Mouse (Mus musculus): Measurements from ENCODE around the gene Hpdl.

Gene Hpdl

GRCm38 (mm10) chr4:116821694-116822016, at the start of gene Hpdl:
TSS of gene Hpdl (minus strand) at chr4:116821707.
- CTCF ChIA-PET: interaction anchor here in 1 of 4 experiments (1.1 kb wide), 1 partner anchor 165 kb away, joined by 3 read pairs; no protein-coding TSS in a partner anchor

GRCm38 (mm10) chr4:116869898-116870297, 48.4 kb upstream of the Hpdl start:
- POLR2A ChIA-PET: interaction anchor here in 2 of 4 experiments (0.7 to 1.0 kb wide), 2 partner anchors 184 to 262 kb away, joined by 4 to 5 read pairs; partner anchors contain the start of gene Prdx1 (in 1 of the 2)

More at GRCm38 (mm10) chr4:116821694-116822016, at the start of gene Hpdl:
- POLR2A ChIA-PET: interaction anchor here in 2 of 4 experiments (1.0 to 2.3 kb wide), 5 partner anchors 11 to 165 kb away, joined by 3 to 10 read pairs (median 3); no protein-coding TSS in a partner anchor

GRCm38 (mm10) chr4:116862023-116862422, 40.5 kb upstream of the Hpdl start:
- ChIA-PET CTCF (interaction anchor here in 1 of 4 experiments (0.7 kb wide), 1 partner anchor 140 kb away, joined by 3 read pairs; no protein-coding TSS in a partner anchor), POLR2A (interaction anchor here in 1 of 4 experiments (0.6 to 0.7 kb wide), 2 partner anchors 8 to 592 kb away, joined by 3 read pairs; no protein-coding TSS in a partner anchor)

More at GRCm38 (mm10) chr4:116869898-116870297, 48.4 kb upstream of the Hpdl start:
- CTCF ChIA-PET: no interaction called here

GRCm38 (mm10) chr4:116859711-116860110, 38.2 kb upstream of the Hpdl start:
- POLR2A ChIA-PET: interaction anchor here in 2 of 4 experiments (0.6 kb wide), 2 partner anchors 16 to 151 kb away, joined by 3 read pairs; no protein-coding TSS in a partner anchor
- CTCF ChIA-PET: interaction anchor here in 1 of 4 experiments (0.6 kb wide), 1 partner anchor 9 kb away, joined by 4 read pairs; no protein-coding TSS in a partner anchor

GRCm38 (mm10) chr4:116857203-116857602, 35.7 kb upstream of the Hpdl start:
- ChIA-PET CTCF (interaction anchor here in 2 of 4 experiments (0.6 kb wide), 2 partner anchors 263 to 366 kb away, joined by 3 read pairs; no protein-coding TSS in a partner anchor), POLR2A (interaction anchor here in 1 of 4 experiments (0.7 kb wide), 1 partner anchor 617 kb away, joined by 3 read pairs; no protein-coding TSS in a partner anchor)

GRCm38 (mm10) chr4:116854286-116854685, 32.8 kb upstream of the Hpdl start:
- POLR2A ChIA-PET: interaction anchor here in 3 of 4 experiments (0.6 to 1.6 kb wide), 9 partner anchors 8 to 279 kb away, joined by 3 to 4 read pairs (median 3); partner anchors contain the start of gene Plk3 (in 1 of the 3)
- CTCF ChIA-PET: interaction anchor here in 3 of 4 experiments (0.5 to 1.0 kb wide), 4 partner anchors 10 to 132 kb away, joined by 3 to 23 read pairs (median 4); no protein-coding TSS in a partner anchor

GRCm38 (mm10) chr4:116849901-116850300, 28.4 kb upstream of the Hpdl start:
- ChIA-PET CTCF (interaction anchor here in 2 of 4 experiments (0.6 kb wide), 3 partner anchors 10 to 216 kb away, joined by 4 to 7 read pairs (median 4); no protein-coding TSS in a partner anchor), POLR2A (interaction anchor here in 2 of 4 experiments (0.6 to 0.9 kb wide), 4 partner anchors 9 to 705 kb away, joined by 3 to 5 read pairs (median 4); no protein-coding TSS in a partner anchor)

- ChIA-PET CTCF (interaction anchor here (0.5 to 1.5 kb wide), 13 partner anchors 9 to 883 kb away, joined by 3 to 7 read pairs (median 3); no protein-coding TSS in a partner anchor), POLR2A (interaction anchor here in 3 of 4 experiments (0.6 to 2.1 kb wide), 10 partner anchors 9 to 136 kb away, joined by 3 to 7 read pairs (median 4); partner anchors contain the start of genes Ccdc163 (in 1 of the 3), Mmachc (in 1 of the 3) and Tesk2 (in 1 of the 3))
These were observed 22.8 kb upstream of the Hpdl start for GRCm38 (mm10) chr4:116844324-116844723.

GRCm38 (mm10) chr4:116840841-116841240, 19.3 kb upstream of the Hpdl start:
- ChIA-PET POLR2A (interaction anchor here (0.6 to 1.1 kb wide), 13 partner anchors 11 to 676 kb away, joined by 3 to 10 read pairs (median 3); no protein-coding TSS in a partner anchor), CTCF (interaction anchor here in 3 of 4 experiments (0.6 to 1.5 kb wide), 3 partner anchors 111 to 552 kb away, joined by 3 to 4 read pairs (median 4); no protein-coding TSS in a partner anchor)

GRCm38 (mm10) chr4:116840096-116840495, 18.6 kb upstream of the Hpdl start:
- ChIA-PET CTCF (interaction anchor here in 1 of 4 experiments (1.5 kb wide), 1 partner anchor 163 kb away, joined by 4 read pairs; no protein-coding TSS in a partner anchor), POLR2A (interaction anchor here in 3 of 4 experiments (0.7 to 1.8 kb wide), 5 partner anchors 11 to 146 kb away, joined by 3 to 10 read pairs (median 3); partner anchors contain the start of genes Ccdc163 (in 1 of the 3) and Mmachc (in 1 of the 3))

GRCm38 (mm10) chr4:116838999-116839398, 17.5 kb upstream of the Hpdl start:
- CTCF ChIA-PET: interaction anchor here in 2 of 4 experiments (0.6 to 1.5 kb wide), 2 partner anchors 11 to 13 kb away, joined by 5 to 7 read pairs; no protein-coding TSS in a partner anchor
- POLR2A ChIA-PET: interaction anchor here in 3 of 4 experiments (0.8 to 1.8 kb wide), 11 partner anchors 9 to 155 kb away, joined by 3 to 5 read pairs (median 3); partner anchors contain the start of genes Ccdc163 (in 1 of the 3), Mmachc (in 1 of the 3), Mutyh (in 1 of the 3) and Prdx1 (in 1 of the 3)

- ChIA-PET CTCF (interaction anchor here in 2 of 4 experiments (0.9 to 1.7 kb wide), 4 partner anchors 36 to 317 kb away, joined by 3 to 11 read pairs (median 4); no protein-coding TSS in a partner anchor), POLR2A (interaction anchor here in 3 of 4 experiments (0.7 to 1.7 kb wide), 10 partner anchors 9 to 360 kb away, joined by 3 to 9 read pairs (median 4); partner anchors contain the start of gene Tesk2 (in 1 of the 3))
These were observed 8.5 kb upstream of the Hpdl start for GRCm38 (mm10) chr4:116830070-116830368.

GRCm38 (mm10) chr4:116829364-116830069, 8.0 kb upstream of the Hpdl start:
- ChIA-PET POLR2A (interaction anchor here in 3 of 4 experiments (0.6 to 1.7 kb wide), 12 partner anchors 10 to 360 kb away, joined by 3 to 10 read pairs (median 4); partner anchors contain the start of gene Tesk2 (in 1 of the 3)), CTCF (interaction anchor here in 2 of 4 experiments (0.7 to 1.7 kb wide), 5 partner anchors 37 to 317 kb away, joined by 3 to 11 read pairs (median 3); no protein-coding TSS in a partner anchor)

GRCm38 (mm10) chr4:116827819-116828218, 6.3 kb upstream of the Hpdl start:
- ChIA-PET POLR2A (interaction anchor here in 3 of 4 experiments (0.6 to 1.8 kb wide), 18 partner anchors 12 to 392 kb away, joined by 3 to 8 read pairs (median 4); partner anchors contain the start of genes Prdx1 (in 1 of the 3) and Zswim5 (in 1 of the 3)), CTCF (interaction anchor here (0.6 to 2.5 kb wide), 38 partner anchors 11 to 724 kb away, joined by 3 to 34 read pairs (median 5); partner anchors contain the start of genes Hectd3 (in 2 of the 4), Mutyh (in 1 of the 4) and Toe1 (in 1 of the 4))

- ChIA-PET POLR2A (interaction anchor here in 3 of 4 experiments (0.6 to 3.7 kb wide), 24 partner anchors 15 to 623 kb away, joined by 3 to 19 read pairs (median 3); partner anchors contain the start of genes Tesk2 (in 2 of the 3), Ccdc163 (in 1 of the 3), Eif2b3 (in 1 of the 3) and Mutyh (in 1 of the 3)), CTCF (interaction anchor here in 3 of 4 experiments (0.7 to 1.6 kb wide), 9 partner anchors 31 to 926 kb away, joined by 3 to 6 read pairs (median 3); partner anchors contain the start of genes Hectd3 (in 1 of the 3), Tesk2 (in 1 of the 3) and Zswim5 (in 1 of the 3))
These were observed 3.1 kb upstream of the Hpdl start for GRCm38 (mm10) chr4:116824541-116825004.

- CTCF ChIA-PET: interaction anchor here (0.5 to 1.3 kb wide), 7 partner anchors 10 to 181 kb away, joined by 3 to 11 read pairs (median 3); no protein-coding TSS in a partner anchor
- POLR2A ChIA-PET: interaction anchor here in 3 of 4 experiments (0.6 to 3.2 kb wide), 24 partner anchors 10 to 934 kb away, joined by 3 to 26 read pairs (median 4); partner anchors contain the start of genes Mutyh (in 2 of the 3), Toe1 (in 2 of the 3), Ccdc163 (in 1 of the 3) and Gpbp1l1 (in 1 of the 3)
These were observed 409 bp downstream of the Hpdl start for GRCm38 (mm10) chr4:116820902-116821693.
